Comparison of ENCODE assay signal across 14 mouse cellular contexts in the genomic region with DNA sequence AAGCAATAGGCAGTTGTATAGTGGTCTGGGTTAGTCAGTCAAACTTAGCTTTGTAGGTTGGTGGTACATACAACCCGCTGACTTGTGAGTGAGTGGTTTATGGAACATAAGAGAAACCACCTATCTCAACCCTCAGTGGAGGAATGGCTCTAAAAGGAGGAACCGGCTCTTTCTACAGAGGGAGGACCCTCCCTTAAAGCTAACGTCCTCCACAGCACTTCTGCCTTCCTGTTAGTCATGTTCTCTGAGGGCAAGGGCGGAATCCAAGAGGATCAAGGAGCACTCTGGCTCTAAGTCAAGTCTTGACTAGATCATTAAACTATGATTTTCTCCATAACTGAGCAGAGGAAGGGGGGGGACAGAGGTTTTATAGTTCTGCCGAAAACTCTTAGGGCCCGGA. TPM values are rescaled to one million over a fixed set of nuclear protein-coding genes. Genes with fewer than 3 reads are reported as not detected.
DNase-seq lines count a peak whose midpoint lies in the region; ATAC-seq and TF ChIP-seq lines count a peak whose summit lies in the region.
"Had no signal": no experiment of that assay in that cellular context is flagged by ENCODE, and none has a peak within 500 bp of the region (broad histone marks: within the 10 kb centered on the region; RNA-seq: fewer than 3 reads in every experiment).

No protein-coding gene starts in this region.

- no peak overlapping the region for H3K9ac ChIP-seq in forebrain, embryonic 11.5 days (ENCODE audit: low read length)
- H3K9ac ChIP-seq: limb, embryonic 15.5 days had no signal

- ATAC-seq in forebrain, embryonic 11.5 days (replicated peaks; ENCODE audit: low FRiP score), result no peak

- H3K79me2 ChIP-seq in macrophage (ENCODE audit: inconsistent target), result peaks cover 99% of the 10 kb centered on the region

- H3K4me3 ChIP-seq in bone marrow, adult 2 months (replicated peaks; ENCODE audit: control insufficient read depth, low read depth, low read length), result no peak overlapping the region
- H3K4me3 ChIP-seq in macrophage (ENCODE audit: inconsistent target), result no peak overlapping the region; the same call in 1 of the 2 replicates
- H3K4me3 ChIP-seq in forebrain, embryonic 11.5 days (ENCODE audit: low read depth, low read length), result no peak overlapping the region
- H3K4me3 ChIP-seq: limb, embryonic 15.5 days had no signal

- TF ChIP-seq POLR2A in bone marrow, adult 2 months (IDR thresholded peaks at IDR 0.05; ENCODE audit: borderline replicate concordance, control insufficient read depth, low read depth, low read length), result no peak

- WGBS in bone marrow, adult 2 months, result 42% methylated on average over 6 of the region's 6 CpGs
- WGBS in macrophage (ENCODE audit: missing documents), result 45% methylated on average over 4 of the region's 6 CpGs
- 86% methylated on average over 6 of the region's 6 CpGs for WGBS in forebrain, embryonic 11.5 days

- no peaks in the 10 kb centered on the region for H3K27me3 ChIP-seq in forebrain, embryonic 11.5 days (ENCODE audit: control insufficient read depth, insufficient read depth, low read length)
- H3K27me3 ChIP-seq: limb, embryonic 15.5 days had no signal

- H3K4me2 ChIP-seq in forebrain, embryonic 11.5 days (ENCODE audit: low read depth, low read length, severe bottlenecking), result no peak overlapping the region
- H3K4me2 ChIP-seq: limb, embryonic 15.5 days had no signal

- H3K36me3 ChIP-seq in macrophage (ENCODE audit: inconsistent target), result peaks cover 27% of the 10 kb centered on the region
- H3K36me3 ChIP-seq in forebrain, embryonic 11.5 days (ENCODE audit: control insufficient read depth, insufficient read depth, low read length), result peaks cover 4% of the 10 kb centered on the region; the same call in 1 of the 2 replicates

- H3K9me3 ChIP-seq in forebrain, embryonic 11.5 days (ENCODE audit: control insufficient read depth, low read length), result no peaks in the 10 kb centered on the region
- H3K9me3 ChIP-seq: limb, embryonic 15.5 days had no signal

- H3K4me1 ChIP-seq in bone marrow, adult 2 months (ENCODE audit: control insufficient read depth, insufficient read depth, low read length), result peaks cover 4% of the 10 kb centered on the region
- H3K4me1 ChIP-seq in forebrain, embryonic 11.5 days (replicated peaks; ENCODE audit: control insufficient read depth, insufficient read depth, low read length), result no peaks in the 10 kb centered on the region; the same call in 1 of the 2 replicates

- peak overlapping the region; percentile 42 for H3K27ac ChIP-seq in bone marrow, adult 2 months (ENCODE audit: control insufficient read depth, insufficient read depth, low read depth, low read length, poor library complexity)
- H3K27ac ChIP-seq in macrophage, result peak overlapping the region; percentile 70
- no peak overlapping the region for H3K27ac ChIP-seq in forebrain, embryonic 11.5 days (ENCODE audit: low read depth, low read length)
- H3K27ac ChIP-seq: limb, embryonic 15.5 days had no signal

- DNase-seq in kidney, postnatal 14 days, result peak; percentile 17
- DNase-seq in kidney, postnatal 4 days, result no peak
- peak; percentile 55 for DNase-seq in 416B (ENCODE audit: low read depth)
- DNase-seq in forebrain, embryonic 11.5 days (ENCODE audit: low spot score), result no peak
- no peak for DNase-seq in spleen, adult 12 weeks (ENCODE audit: low spot score)
- DNase-seq: adrenal gland, postnatal 14 days; B cell, adult 2 months; cerebellum, postnatal 10 days; gastrocnemius, postnatal 10 days; spleen, adult 18-20 months; thymus, postnatal 14 days had no signal

- TF ChIP-seq CTCF in bone marrow, adult 2 months (IDR thresholded peaks at IDR 0.05; ENCODE audit: control insufficient read depth, insufficient read depth, low read length), result no peak

RNA-seq across cellular contexts. Expression of gene Npc2, which starts 5.4 kb away (rescaled TPM):
- polyA plus RNA-seq in bone marrow, adult 2 months (2011; ENCODE audit: insufficient read depth, insufficient read length, low replicate concordance, missing spikeins), result 33.6 and 72.2 TPM in 2 replicates
- total RNA-seq in macrophage (2018; cell fraction: chromatin; rRNA removed), result 100 to 1,000 TPM; 168 to 734 (median 400) TPM
- 1,000 to 10,000 TPM in 3 of 26 experiments, 100 to 1,000 TPM in 23; 805 to 1,136 (median 900) TPM for total RNA-seq in macrophage (2018; cell fraction: cytosol; rRNA removed)
- 1,000 to 10,000 TPM in 1 of 26 experiments, 100 to 1,000 TPM in 25; 339 to 1,072 (median 691) TPM for total RNA-seq in macrophage (2018; cell fraction: nucleus; rRNA removed)
- 718 to 992 TPM (median 879 TPM) in 3 replicates for polyA plus RNA-seq in macrophage (2018)
- polyA plus RNA-seq in forebrain, embryonic 11.5 days (2014; fragmentation: Nextera tagmentation; extraction: Ambion mirVana), result 72.3 and 73.1 TPM in 2 replicates

RNA-seq across cellular contexts. Expression of gene Isca2, which starts 5.5 kb away (rescaled TPM):
- 83.4 and 90.0 TPM in 2 replicates for polyA plus RNA-seq in bone marrow, adult 2 months (2011; ENCODE audit: insufficient read depth, insufficient read length, low replicate concordance, missing spikeins)
- 10 to 100 TPM; 20.9 to 67.7 (median 52.4) TPM for total RNA-seq in macrophage (2018; cell fraction: chromatin; rRNA removed)
- total RNA-seq in macrophage (2018; cell fraction: cytosol; rRNA removed), result 10 to 100 TPM; 37.7 to 59.9 (median 48.3) TPM
- total RNA-seq in macrophage (2018; cell fraction: nucleus; rRNA removed), result 100 to 1,000 TPM in 2 of 26 experiments, 10 to 100 TPM in 24; 37.8 to 107 (median 72.1) TPM
- 46.5 to 60.7 TPM (median 56.0 TPM) in 3 replicates for polyA plus RNA-seq in macrophage (2018)
- polyA plus RNA-seq in forebrain, embryonic 11.5 days (2014; fragmentation: Nextera tagmentation; extraction: Ambion mirVana), result 156 and 162 TPM in 2 replicates

Comparison
In these comparisons a context has a peak if more than half of its experiments do, and no peak if none do; other contexts are left out.
1. DNase-seq: peak in kidney, postnatal 14 days (single experiment) and 416B (single experiment); none in kidney, postnatal 4 days (0 of 2), forebrain, embryonic 11.5 days (single experiment) and spleen, adult 12 weeks (single experiment).